Mouse (Mus musculus): ENCODE measurements at regions not wholly inside any gene's neighbourhood (a gene's known extent, or its start where the extent isn't known, plus 50 kb on each side); places are given as distances from the start of the nearest gene placed in this dataset.

DNA sequence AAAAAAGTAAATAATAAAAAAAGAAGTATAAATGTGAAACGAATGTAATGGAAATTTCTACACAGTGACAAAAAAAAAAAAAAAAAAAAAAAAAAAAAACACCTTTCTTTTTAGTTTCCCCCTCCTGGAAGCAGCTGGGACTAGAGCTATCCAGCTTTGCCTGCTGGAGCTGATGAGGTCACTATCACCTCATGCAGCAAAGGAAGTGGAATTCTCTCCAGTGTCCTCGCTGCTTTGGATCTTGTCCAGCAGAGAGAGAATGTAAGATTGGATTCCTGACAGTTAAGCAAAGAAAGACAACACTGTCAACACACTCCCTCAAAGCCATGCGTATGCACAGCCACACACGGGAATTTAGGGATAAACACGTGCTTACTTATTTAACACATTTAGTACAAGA is 698.9 kb upstream of the 4930412O13Rik start:
- TF ChIP-seq CTCF (IDR thresholded peaks at IDR 0.05) (no peak), POLR2A (IDR thresholded peaks at IDR 0.05; ENCODE audit: insufficient read depth, low read depth, low read length) (no peak)
